Mouse (Mus musculus) cerebellum, adult 11 months (tissue): ENCODE measurements around the gene Odc1.
A peak's percentile ranks its signal among the peaks of the same experiment; 100 is the strongest.

Experiments
- DNase-seq: peaks from one replicate; pipeline ENCODE4 v3.0.0; 2022

The Odc1 gene

DNA sequence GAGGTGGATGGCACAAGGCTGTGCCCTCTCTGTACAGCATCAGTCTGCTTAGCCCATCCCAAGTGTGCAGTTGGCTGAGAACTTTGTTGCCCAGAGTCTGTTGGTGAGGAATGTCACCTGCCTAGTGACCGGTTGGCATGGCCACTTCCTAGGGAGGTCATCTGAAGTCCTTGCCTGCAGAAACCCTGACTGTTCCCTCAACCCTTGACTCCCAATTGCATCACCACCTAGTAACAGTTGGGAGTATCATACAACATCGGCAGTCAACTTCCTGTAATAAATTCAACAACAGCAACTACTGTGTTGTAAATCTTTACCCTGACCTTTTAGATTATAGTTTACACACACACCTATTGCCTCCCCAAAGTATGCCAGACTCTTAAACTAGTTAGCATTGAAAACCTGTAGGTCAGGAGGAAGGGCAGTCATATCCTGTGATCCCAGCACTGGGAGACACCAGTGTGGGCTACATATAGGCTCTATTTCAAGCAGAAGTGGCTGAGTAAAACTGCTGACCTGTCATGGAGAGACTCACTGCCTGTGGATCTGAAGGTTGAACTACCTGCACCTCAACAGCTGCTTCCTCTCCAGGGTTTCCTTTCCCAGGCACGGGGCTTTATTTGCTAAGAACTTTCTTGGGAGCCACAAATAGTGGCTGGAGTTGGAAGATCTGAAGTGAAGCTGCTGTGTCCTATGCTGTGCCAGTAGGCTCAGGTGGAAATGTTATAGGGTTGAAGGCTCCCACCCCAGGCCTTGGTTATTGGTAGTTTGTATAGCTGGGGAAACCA is 6.8 kb downstream of the Odc1 start:
- no peak for DNase-seq

DNA sequence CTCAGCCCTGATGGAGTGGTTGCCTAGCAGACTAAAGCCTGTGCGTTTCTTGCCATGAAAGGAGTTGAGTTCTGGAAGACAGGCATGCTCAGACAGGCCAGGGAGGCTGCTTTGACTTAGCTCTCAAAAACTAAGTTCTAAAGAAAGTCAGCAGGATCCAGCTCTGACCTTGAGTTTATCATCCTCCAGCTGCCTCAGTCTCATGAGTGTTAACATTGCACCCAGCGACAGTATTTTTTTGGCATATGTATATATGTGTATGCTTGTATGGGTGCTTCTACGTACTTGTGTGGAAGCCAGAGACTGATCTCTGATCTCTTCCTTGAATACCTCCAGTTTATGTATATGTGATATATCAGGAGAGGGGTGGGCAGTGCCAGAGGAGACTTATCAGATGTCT is 7.8 kb downstream of the Odc1 start:
- no peak for DNase-seq

DNA sequence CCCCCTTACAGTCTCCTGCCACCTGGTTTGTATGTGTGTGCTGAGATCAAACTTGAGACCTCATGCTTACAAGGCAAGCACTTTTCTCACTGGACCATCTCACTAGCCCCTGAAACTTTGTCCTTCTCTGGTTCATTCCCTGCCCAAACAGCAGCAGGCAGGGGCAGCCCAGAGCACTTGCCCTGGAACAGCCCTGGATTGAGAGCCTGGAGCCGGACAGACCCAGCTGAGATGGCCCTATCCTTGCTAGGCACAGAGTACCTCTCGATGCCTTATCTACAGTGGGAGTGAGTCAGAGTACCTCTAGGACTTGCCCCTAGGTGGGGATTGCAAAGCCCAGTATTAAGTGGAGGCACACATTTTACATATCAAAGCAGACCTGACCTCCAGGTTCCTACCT is 8.4 kb downstream of the Odc1 start:
- no peak for DNase-seq

DNA sequence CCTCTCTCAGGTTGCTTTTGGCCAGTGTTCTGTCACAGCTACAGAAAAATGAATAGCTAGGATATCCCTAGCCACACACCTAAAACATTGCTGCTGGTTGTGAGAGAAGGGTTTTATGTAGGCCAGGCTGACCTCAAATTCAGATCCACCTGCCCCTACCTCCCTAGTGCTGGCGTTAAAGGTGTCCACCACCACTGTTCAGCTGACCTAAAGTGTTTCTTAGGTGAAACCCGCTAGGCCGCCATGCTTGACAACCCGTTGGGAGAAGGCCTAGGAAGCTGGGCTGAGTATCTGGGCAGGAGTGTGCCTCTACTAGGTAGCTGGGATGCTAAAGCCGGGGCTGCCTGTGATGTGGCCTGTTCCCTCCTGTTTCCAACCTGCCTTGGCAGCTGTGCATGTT is 9.0 kb downstream of the Odc1 start:
- no peak for DNase-seq

DNA sequence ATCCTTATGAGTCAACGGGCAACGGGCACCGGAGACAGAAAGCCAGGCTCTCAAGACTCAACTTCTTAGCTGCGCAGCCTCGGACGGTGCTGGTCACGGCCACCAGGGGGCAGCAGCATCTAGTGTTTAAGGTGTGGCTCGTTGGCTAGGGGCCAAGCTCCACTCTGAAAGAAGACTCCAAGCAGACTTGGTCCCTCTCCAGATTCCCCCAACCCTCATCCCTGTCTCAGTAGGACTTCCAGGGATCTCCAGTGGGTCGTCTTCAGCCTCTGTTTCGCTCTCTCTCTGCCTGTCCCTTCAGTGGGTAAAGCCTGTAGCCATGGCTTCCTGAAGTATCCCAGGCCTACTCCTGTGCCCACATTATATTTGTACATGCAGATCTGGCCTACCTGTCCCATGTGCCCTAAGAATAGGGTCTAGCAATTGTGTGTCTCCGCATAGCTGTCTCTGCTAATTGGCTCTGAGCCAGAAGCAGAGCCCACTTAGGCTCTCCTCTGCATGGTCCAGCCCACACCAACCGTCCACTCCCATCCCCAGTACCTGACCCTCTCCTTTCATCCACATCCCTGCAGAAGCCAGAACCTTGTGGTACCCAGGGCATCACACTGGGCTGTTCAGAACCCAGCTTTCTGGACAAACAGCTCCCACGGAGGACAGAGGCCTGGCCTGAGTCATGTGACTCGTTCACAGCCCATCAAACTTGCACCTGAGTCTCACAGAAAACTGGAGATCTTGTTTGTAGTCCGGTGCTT is 9.8 kb downstream of the Odc1 start:
- DNase-seq: peak; percentile 88

DNA sequence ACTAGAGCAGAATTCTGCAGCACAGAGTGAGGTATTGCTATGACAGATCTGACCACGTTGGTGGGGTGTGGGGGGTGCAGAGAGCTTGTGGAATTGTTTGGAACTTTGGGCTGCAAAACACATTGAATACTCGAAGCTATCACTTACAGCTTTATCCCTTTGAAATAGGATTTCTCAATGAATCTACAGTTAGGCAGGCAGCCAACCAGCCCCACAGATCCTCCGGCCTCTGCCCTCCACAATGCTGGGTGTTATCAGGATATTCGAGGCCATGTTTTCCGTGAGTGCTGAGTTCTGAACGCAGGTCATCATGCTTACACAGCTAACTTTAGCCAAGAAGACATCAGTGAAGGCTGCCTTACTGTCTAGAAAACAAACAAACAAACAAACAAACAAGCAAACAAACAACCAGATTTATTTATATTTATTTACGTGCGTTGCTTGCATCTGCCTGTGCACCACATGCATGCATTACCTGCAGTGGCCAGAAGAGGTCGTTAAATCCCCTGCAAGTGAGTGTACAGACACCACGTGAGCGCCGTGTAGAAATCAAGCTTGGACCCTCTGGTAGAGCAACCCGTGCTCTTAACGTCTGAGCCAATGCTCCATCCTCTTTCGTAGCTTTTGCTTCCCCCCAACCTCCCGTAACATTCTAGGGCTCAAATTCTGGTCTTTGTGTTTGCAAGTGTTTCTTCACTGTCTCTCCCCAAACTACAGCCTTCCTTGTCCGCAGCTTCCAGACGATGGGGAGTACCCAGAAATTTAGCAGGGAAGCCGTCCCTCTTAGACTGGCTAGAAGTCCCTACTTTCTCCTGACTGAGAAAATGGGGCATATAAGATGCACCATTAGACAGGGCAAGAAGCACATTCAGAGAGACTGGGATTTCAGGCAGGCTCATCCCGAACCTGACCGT is 12.1 kb downstream of the Odc1 start:
- DNase-seq: peak; percentile 76

DNA sequence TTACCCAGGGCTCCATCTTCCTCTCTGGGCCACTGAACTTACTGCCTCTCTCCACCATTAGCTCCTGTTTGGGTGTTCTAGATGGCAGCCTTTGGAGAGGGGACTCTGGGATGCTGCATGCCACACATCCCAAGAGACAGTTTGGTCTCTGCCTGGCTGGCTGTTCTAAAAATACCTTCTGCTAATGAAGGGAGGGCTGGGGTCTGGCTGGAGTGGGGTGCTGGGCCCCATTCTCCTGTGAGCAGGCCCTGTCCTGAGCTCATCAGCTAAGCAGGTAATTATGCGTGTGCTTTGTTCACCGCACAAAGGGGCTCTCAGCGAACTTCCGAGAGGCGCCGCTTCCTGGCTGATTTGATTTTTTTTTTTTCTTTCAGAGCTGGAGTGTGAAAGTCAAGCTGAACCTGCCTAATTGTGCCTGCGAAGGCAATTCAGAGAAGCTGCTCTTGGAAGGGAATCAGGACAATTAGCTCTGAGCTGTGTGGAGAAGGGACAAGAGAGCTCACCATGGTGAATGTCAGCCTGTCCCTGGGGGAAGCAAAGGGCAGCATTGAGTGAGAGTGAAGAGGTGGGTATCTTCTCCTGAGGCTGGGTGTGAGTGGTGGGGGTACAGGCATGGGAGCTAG is 12.9 kb downstream of the Odc1 start:
- no peak for DNase-seq

DNA sequence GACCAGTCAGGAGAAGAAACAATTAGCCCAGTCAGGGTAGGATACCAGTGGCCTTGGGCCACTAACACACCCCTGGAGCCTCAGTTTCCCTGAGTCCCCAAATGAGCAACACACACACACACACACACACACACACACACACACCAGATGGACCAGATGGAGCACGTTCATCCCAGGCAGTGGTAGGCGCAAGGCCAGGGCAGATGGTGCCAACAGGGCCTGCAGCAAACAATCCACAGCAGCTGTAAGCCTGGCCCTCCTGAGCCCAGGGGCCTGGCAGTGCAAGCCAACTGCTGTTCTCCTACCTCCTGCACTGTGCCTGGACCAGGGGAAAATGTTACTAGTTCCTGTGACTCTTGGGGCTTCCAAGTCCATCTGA is 13.4 kb downstream of the Odc1 start:
- peak; percentile 54 for DNase-seq

DNA sequence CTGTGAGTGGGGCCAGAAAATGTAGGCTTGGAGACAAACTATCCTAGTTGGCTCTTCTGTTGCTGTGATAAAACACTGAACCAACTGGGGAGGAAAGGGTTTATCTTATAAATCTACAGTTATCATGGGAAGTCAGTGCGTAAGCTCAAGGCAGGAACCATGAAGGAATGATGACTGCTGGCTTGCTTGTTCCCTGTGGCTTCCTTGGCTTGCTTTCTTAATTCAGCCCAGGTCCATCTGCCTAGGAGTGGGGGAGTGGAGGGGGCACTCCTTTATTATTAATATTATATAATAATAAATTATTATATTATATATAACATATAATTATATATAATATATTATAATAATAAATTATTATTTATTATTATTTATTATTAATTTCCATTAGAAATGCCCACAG is 17.8 kb downstream of the Odc1 start:
- DNase-seq: no peak

DNA sequence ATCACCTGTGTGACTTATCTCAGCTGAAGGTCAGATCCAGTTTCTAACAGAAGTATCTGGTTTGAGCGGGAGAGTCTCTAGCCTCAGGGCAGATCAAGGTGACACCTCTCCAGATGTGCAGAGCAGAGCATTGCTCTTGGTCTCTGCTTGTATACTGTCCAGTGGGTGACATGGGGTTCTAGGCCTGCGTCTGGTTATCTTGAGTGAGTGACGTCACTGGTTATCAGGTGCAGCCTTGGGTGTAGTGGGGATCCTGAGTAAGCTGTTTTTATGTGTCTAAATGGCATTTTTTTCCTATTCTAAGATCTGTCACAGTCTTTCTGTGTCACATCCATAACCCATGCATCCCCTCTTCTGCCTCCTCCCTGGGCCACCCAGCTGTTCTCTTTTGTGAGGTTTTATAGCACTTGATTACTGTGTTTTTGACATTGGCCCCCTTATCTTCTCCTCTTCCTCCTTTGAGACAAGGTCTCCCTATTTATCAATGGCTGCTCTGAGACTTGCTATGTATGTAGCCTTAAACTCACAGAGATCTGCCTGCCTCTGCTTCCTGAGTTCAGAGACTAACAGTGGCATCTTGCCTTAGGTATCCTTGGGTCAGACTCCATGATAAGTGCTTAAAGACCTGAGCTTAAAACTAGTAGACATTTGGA is 20.9 kb downstream of the Odc1 start:
- DNase-seq: no peak

DNA sequence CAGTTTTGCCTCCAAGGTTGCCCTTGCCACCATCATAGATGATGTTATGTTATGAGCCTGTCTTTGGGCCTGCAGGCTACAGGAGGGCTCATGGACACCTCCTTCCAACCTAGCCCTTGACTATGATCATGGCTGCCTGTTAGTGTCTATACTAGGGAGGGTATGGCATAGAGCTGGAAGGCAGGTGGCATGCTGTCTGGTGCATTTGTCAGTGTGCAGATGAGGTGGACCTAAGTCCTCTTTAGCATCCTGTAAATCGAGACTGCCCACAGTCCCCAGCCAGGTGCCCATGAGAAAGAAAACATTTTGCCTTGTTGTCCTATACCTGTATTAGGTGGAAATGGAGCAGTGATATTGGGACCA is 21.4 kb downstream of the Odc1 start:
- DNase-seq: no peak

DNA sequence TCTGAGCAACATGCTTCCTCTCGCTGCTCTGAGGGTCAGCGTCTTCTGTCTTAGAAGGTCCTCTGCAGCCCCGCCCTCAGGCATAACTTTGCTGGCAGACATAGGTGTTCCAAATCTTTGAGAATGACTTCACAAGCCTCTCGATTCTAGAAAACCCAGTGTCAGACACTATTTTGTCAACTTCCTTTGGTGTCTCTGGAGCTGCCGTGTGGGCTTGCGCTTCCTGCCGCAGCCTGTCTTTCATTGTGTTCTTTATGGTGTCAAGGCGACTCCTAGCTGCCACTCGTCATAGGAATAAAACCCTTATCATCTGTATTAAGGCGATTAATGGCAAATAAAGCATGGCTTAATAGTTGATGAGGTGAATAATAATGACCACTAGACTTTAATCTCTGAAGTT is 24.0 kb downstream of the Odc1 start:
- no peak for DNase-seq

DNA sequence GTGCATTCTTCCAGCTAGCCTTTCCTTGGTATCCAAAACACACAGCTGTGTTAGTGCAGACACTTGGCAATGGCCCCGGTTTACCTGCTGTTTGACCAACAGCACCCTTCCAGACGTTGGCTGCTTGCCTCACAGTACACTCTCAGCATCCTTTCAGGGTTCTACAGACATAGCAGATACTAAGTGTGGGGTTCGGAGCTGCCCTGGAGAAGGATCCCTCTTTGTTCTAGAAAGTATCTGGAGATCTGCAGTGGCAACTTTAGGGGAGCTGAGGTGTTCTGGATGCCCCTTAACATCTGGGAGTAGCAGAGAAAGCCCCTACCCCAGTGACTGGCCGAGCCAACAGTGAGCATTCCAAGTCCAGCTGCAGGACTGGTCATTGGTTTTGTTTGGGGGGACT is 30.0 kb downstream of the Odc1 start:
- no peak for DNase-seq

DNA sequence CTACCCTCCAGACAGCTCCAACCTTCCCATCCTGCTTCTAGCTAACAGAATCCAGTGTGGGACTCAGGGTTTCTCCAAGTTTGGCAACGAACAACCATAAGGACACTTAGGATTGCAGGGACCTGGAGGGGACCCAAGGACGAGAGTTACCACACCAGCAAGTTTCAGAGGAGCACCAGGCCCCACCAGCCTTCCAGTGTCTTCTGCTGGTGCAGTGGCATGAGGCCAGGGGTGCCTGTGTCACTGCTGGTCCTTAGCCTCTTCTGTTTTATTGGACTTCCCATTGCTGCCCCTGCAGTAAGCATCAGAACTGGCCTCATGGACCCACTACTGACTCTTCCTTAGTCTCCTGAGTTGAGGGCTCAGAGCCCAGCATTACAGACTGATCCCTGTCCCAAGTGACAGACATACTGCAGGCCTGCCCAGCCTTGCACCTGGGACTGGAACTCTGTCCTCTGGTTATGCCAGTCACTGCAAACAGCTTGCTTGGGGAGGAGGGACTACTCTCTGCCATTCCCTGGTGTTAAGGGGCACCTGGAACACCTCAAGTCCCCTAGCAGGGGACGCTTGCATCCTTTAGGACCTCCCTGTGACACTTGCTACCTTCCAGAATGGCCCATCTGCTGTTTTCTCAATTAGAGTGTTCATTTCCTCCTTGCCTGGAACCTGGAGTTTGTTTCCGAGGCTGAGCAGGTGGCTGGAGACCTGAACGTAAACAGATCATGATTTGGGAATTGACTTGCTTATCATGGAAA is 30.7 kb downstream of the Odc1 start:
- peak; percentile 57 for DNase-seq

DNA sequence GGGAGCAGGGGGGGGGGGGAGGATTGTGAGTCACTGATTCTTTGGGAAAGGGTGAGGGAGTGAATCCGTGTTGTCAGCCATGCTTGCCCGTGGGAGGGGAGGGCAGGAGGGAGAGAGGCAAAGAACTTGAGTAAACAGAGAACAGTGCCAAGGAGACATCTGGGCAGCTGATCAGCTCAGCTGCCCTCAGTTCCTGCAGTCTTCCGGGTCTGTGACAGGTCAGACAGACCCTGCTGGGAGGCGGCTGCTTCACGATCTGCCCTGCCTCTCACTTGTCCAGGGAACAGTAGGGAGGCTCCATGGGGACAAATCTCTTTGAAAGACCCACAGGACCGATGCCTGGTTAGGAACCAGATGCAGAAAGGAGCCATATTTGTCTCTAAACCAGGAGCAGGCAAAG is 31.4 kb downstream of the Odc1 start:
- DNase-seq: peak; percentile 49

DNA sequence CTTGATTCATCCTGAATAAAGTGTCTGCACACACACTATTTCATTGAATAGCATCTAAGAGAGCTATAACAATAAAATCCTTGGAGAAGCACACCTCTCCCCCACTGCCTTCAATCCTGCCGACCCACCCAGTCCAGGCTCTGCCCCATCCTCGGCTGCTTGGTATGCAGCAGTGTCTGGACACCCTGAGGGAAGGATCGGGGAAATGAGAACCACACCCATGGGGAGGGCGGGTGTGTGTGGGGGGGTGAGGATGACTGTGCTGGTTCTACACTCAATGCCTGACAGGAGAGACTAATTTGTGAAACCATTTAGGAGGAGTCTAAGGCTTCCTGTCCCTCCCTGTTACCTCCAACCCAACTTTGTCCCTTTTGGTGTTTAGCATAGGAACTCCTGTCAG is 34.0 kb downstream of the Odc1 start:
- no peak for DNase-seq

DNA sequence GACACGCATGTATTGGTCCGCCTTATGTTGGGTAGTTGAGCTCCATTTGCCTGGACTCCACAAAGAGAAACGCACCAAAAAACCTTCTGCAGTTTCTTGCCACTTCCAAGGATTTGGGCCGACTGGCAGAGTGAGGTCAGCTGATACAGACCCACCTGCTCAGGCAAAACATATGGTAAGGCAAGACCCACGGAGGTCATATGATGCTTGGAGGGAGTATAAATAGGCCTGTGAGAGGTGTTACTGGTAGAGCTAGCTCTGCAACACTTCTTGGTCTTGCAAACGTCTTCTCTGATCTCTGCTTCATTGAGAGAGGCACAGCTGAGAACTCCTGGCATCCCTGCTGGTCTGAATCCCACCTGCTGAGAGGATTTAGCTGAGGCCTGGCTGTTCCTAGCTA is 36.4 kb downstream of the Odc1 start:
- DNase-seq: no peak

DNA sequence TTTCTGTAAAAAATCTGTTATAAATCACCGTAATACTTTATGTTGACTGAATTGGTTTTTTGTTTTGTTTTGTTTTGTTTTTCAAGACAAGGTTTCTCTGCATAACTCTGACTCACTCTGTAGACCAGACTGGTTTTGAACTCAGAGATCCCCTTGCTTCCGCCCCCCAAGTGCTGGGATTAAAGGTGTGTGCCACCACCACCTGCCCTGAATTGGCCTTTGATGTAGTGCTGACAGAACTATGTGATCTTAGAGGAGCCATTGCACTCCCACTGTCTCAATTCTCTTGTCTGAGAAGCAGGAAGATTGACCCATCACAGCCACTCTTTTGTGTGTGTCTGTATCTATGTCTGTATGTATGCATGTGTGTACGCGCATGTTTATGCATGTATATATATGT is 37.8 kb downstream of the Odc1 start:
- DNase-seq: no peak

DNA sequence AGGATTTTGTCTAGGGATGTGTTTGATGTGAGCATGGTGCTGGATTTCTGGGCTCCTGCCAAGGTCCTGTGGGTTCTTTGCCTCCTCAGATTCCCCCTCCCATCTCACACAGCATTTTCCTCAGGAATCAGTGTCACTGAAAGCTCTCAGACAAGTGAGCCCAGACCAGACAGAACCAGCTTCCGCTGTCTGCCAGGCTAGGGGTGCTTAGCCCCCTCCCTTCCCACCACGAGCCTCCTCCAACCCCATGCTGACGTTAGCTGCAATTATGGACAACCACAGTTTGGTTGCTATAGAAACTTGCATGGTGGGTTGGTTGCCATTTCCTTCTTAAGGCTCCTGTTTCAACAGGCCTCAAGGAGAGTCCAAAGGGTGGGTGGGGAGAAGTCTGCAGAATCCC is 39.3 kb downstream of the Odc1 start:
- no peak for DNase-seq

DNA sequence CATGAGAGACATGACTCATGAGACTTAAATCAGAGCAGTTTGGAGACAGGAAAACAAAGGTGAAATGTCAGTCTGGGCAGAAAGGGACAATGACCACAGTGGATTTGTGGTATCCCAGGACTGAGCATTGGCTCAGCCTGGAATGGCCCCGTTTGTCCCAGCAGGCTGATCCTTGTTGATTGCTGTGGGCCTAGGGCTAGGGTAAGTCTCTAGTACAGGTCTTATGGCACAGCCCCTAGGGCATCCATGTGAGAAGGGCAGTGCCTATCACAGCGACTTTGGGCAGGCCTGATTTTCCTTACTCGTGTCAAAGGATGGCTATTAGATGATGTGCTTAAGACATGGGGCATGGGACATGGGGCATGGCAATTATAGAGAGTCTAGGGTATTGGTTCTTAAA is 41.4 kb downstream of the Odc1 start:
- DNase-seq: no peak

DNA sequence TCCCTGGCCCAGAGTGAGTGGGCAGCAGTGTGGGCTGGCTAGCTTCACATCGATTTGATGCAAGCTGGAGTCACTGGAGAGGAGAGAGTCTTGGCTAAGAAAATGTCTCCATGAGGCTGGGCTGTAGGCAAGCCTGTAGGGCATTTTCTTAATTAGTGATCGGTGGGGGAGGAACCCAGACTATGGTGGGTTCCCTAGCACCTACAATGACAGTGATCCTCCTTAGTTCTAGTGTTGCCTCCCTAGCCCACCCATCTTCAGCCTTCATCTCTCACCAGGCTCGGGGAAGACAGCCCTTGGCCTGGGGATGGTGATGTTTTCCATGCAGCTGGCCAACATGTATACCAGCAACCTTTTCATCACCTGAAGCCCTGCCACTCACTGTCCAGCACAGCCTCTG is 43.8 kb downstream of the Odc1 start:
- DNase-seq: no peak
